Mouse (Mus musculus) forebrain, embryonic 14.5 days (tissue): ENCODE measurements around the gene Cnksr1. TPM values are rescaled to one million over a fixed set of nuclear protein-coding genes. Genes with fewer than 3 reads are reported as not detected.

ENCODE experiments used
- ATAC-seq: fragments of 200-750 bp; cut with Nextera tagmentation; 2 replicates; pipeline ENCODE4 v1.8.0; 2017; ENCODE audit warnings: mild to moderate bottlenecking, moderate library complexity
- DNase-seq: peaks from one replicate; pipeline ENCODE4 v3.0.0-alpha.2; 2015; ENCODE audit warnings: low spot score
- H3K27ac ChIP-seq: fragments of 300-500 bp; sonication (generic); 2 replicates; pipeline ENCODE4 v1.5.1; 2014; ENCODE audit warnings: low read depth, mild to moderate bottlenecking, control low read depth, low read length, moderate library complexity
- H3K27me3 ChIP-seq: fragments of 300-500 bp; sonication (generic); replicated peaks from 2 replicates; pipeline ENCODE4 v1.6.1; 2014; ENCODE audit warnings: low read length, control low read depth, mixed read lengths; ENCODE audit not compliant: control insufficient read depth, insufficient read depth
- H3K36me3 ChIP-seq: fragments of 300-500 bp; sonication (generic); 2 replicates; pipeline ENCODE4 v1.6.1; 2014; ENCODE audit warnings: low read length, control low read depth; ENCODE audit not compliant: control insufficient read depth, insufficient read depth
- H3K4me1 ChIP-seq: fragments of 300-500 bp; sonication (generic); 2 replicates; pipeline ENCODE4 v1.6.1; 2014; ENCODE audit warnings: antibody characterized with exemption, low read length, control low read depth; ENCODE audit not compliant: control insufficient read depth, insufficient read depth
- H3K4me2 ChIP-seq: fragments of 300-500 bp; sonication (generic); 2 replicates; pipeline ENCODE4 v1.6.1; 2014; ENCODE audit warnings: mild to moderate bottlenecking, control low read depth, low read length
- H3K4me3 ChIP-seq: fragments of 300-500 bp; sonication (generic); 2 replicates; pipeline ENCODE4 v1.5.1; 2014; ENCODE audit warnings: low read depth, low read length, control low read depth
- H3K9ac ChIP-seq: fragments of 300-500 bp; sonication (generic); 2 replicates; pipeline ENCODE4 v1.6.1; 2014; ENCODE audit warnings: mild to moderate bottlenecking, low read length, control low read depth, moderate library complexity
- H3K9me3 ChIP-seq: fragments of 300-500 bp; sonication (generic); replicated peaks from 2 replicates; pipeline ENCODE4 v1.6.1; 2016; ENCODE audit warnings: low read length, control low read depth, mixed read lengths; ENCODE audit not compliant: control insufficient read depth
- WGBS: fragments of 180-500 bp; shearing (Covaris S2); extraction: QIAGEN DNeasy Blood & Tissue Kit; methylation state at CpG from one replicate; pipeline ENCODE4 v1.1.7; 2014; 5-methylcytosine and 5-hydroxymethylcytosine counted together
- polyA plus RNA-seq: library from polyadenylated mRNA; unstranded; fragments of >200 nt; fragmentation: Nextera tagmentation; extraction: Ambion mirVana; gene quantifications from 2 replicates; pipeline ENCODE4 v1.2.1, GENCODE M21; 2014

Cnksr1 gene
- polyA plus RNA-seq, 1 experiment from 2014 or later = not detected

GRCm38 (mm10) chr4:134249651-134250050, 11.5 kb upstream of the Cnksr1 start:
- ATAC-seq (peak; percentile 62), DNase-seq (peak; percentile 75)
- peak overlapping the region; percentile 75 for H3K4me2 ChIP-seq
- no peak overlapping the region for H3K27ac ChIP-seq
- no peaks in the 10 kb centered on the region for H3K9me3 ChIP-seq
- H3K4me3 ChIP-seq = peak overlapping the region; percentile 28
- peaks cover 19% of the 10 kb centered on the region for H3K4me1 ChIP-seq
- H3K9ac ChIP-seq = peak overlapping the region; percentile 37; the same call in 1 of the 2 replicates
- peaks cover 62% of the 10 kb centered on the region for H3K27me3 ChIP-seq
- H3K36me3 ChIP-seq = no peaks in the 10 kb centered on the region
- WGBS = under 1% methylated on average over 30 of the region's 30 CpGs

- no peaks in the 10 kb centered on the region for H3K36me3 ChIP-seq
- peaks cover 34% of the 10 kb centered on the region for H3K27me3 ChIP-seq
- H3K9ac ChIP-seq = peak within 1 kb of the TSS; percentile 84; the same call in 1 of the 2 replicates
- DNase-seq (no peak), ATAC-seq (no peak)
- peak within 1 kb of the TSS; percentile 82 for H3K4me3 ChIP-seq
- peak within 1 kb of the TSS; percentile 95 for H3K4me2 ChIP-seq
- WGBS = 71% methylated on average over 7 of the region's 7 CpGs
- H3K27ac ChIP-seq = no peak within 1 kb of the TSS
- peaks cover 19% of the 10 kb centered on the region for H3K4me1 ChIP-seq
- H3K9me3 ChIP-seq = no peaks in the 10 kb centered on the region
Observed at GRCm38 (mm10) chr4:134246719-134247258, 8.6 kb upstream of the Cnksr1 start, which contains the start of gene Gm30191. Gm30191 (plus strand) TSS chr4:134246935.

- Histone ChIP-seq H3K4me2 (no peak overlapping the region), H3K4me3 (no peak overlapping the region), H3K9ac (no peak overlapping the region), H3K36me3 (no peaks in the 10 kb centered on the region), H3K4me1 (peaks cover 18% of the 10 kb centered on the region), H3K9me3 (no peaks in the 10 kb centered on the region), H3K27ac (no peak overlapping the region), H3K27me3 (peaks cover 29% of the 10 kb centered on the region)
- DNase-seq = peak; percentile 51
- no peak for ATAC-seq
- 33% methylated on average over 4 of the region's 4 CpGs for WGBS
Observed at GRCm38 (mm10) chr4:134246256-134246655, 8.1 kb upstream of the Cnksr1 start.

- H3K27ac ChIP-seq = no peak within 1 kb of the TSS
- ATAC-seq = peak; percentile 75
- WGBS = under 1% methylated on average over 60 of the region's 60 CpGs
Observed at GRCm38 (mm10) chr4:134245148-134245843, 7.1 kb upstream of the Cnksr1 start, which contains the start of gene Zfp593. Zfp593 (minus strand) TSS chr4:134245592.

GRCm38 (mm10) chr4:134243516-134244250, 5.5 kb upstream of the Cnksr1 start, which contains the start of gene E130218I03Rik:
E130218I03Rik (plus strand) TSS chr4:134243662.
- 89% methylated on average over 17 of the region's 17 CpGs for WGBS
- H3K9ac ChIP-seq = peak within 1 kb of the TSS; percentile 84; the same call in 1 of the 2 replicates

More at GRCm38 (mm10) chr4:134245148-134245843, 7.1 kb upstream of the Cnksr1 start, which contains the start of gene Zfp593:
- Histone ChIP-seq H3K36me3 (no peaks in the 10 kb centered on the region), H3K9ac (peak within 1 kb of the TSS; percentile 84), H3K27me3 (peaks cover 19% of the 10 kb centered on the region), H3K4me1 (peaks cover 14% of the 10 kb centered on the region), H3K9me3 (no peaks in the 10 kb centered on the region), H3K4me2 (peak within 1 kb of the TSS; percentile 95), H3K4me3 (peak within 1 kb of the TSS; percentile 82)
- DNase-seq = peak; percentile 95

GRCm38 (mm10) chr4:134238686-134239085, 487 bp upstream of the Cnksr1 start:
- Histone ChIP-seq H3K4me3 (no peak overlapping the region), H3K4me1 (no peaks in the 10 kb centered on the region), H3K27me3 (peaks cover 15% of the 10 kb centered on the region), H3K36me3 (no peaks in the 10 kb centered on the region), H3K9me3 (no peaks in the 10 kb centered on the region), H3K4me2 (0 out of 2 replicates have a peak overlapping the region, but pooled peaks have one; percentile 8), H3K27ac (no peak overlapping the region), H3K9ac (no peak overlapping the region)
- no peak for ATAC-seq
- WGBS = 11% methylated on average over 10 of the region's 10 CpGs
- no peak for DNase-seq

More at GRCm38 (mm10) chr4:134243516-134244250, 5.5 kb upstream of the Cnksr1 start, which contains the start of gene E130218I03Rik:
- ATAC-seq = no peak
- peaks cover 12% of the 10 kb centered on the region for H3K4me1 ChIP-seq
- peak within 1 kb of the TSS; percentile 82; the same call in 1 of the 2 replicates for H3K4me3 ChIP-seq
- H3K27ac ChIP-seq = no peak within 1 kb of the TSS
- H3K4me2 ChIP-seq = peak within 1 kb of the TSS; percentile 95
- no peaks in the 10 kb centered on the region for H3K36me3 ChIP-seq
- no peaks in the 10 kb centered on the region for H3K9me3 ChIP-seq
- no peak for DNase-seq
- peaks cover 10% of the 10 kb centered on the region for H3K27me3 ChIP-seq

- Histone ChIP-seq H3K9me3 (no peaks in the 10 kb centered on the region), H3K36me3 (no peaks in the 10 kb centered on the region), H3K4me3 (no peak overlapping the region), H3K27me3 (peaks cover 15% of the 10 kb centered on the region), H3K27ac (no peak overlapping the region), H3K9ac (no peak overlapping the region), H3K4me1 (no peaks in the 10 kb centered on the region), H3K4me2 (0 out of 2 replicates have a peak overlapping the region, but pooled peaks have one; percentile 8)
- DNase-seq (no peak), ATAC-seq (no peak)
- WGBS = 24% methylated on average over 19 of the region's 19 CpGs
Observed at GRCm38 (mm10) chr4:134237582-134238278, 469 bp downstream of the Cnksr1 start.

GRCm38 (mm10) chr4:134234876-134235275, 3.3 kb downstream of the Cnksr1 start:
- no peak overlapping the region for H3K27ac ChIP-seq
- H3K27me3 ChIP-seq = peaks cover 15% of the 10 kb centered on the region
- H3K4me1 ChIP-seq = no peaks in the 10 kb centered on the region
- H3K4me2 ChIP-seq = no peak overlapping the region
- WGBS = 80% methylated on average over 5 of the region's 5 CpGs
- no peak overlapping the region for H3K9ac ChIP-seq
- DNase-seq = no peak
- no peak overlapping the region for H3K4me3 ChIP-seq
- H3K9me3 ChIP-seq = no peaks in the 10 kb centered on the region
- H3K36me3 ChIP-seq = no peaks in the 10 kb centered on the region
- no peak for ATAC-seq
